Mouse (Mus musculus) megakaryocyte, embryonic 14.5 days (primary cell): ENCODE data around the gene Pigf.

Experiments
- FLI1 ChIP-seq: IDR thresholded peaks from 2 replicates; pipeline ENCODE4 v1.6.1; 2012; ENCODE audit warnings: low read length, inconsistent platforms, mixed read lengths
- GATA1 ChIP-seq: IDR thresholded peaks from 3 replicates; pipeline ENCODE4 v1.6.1; 2012; ENCODE audit warnings: mixed read lengths, low read length, inconsistent platforms, borderline replicate concordance

DNA sequence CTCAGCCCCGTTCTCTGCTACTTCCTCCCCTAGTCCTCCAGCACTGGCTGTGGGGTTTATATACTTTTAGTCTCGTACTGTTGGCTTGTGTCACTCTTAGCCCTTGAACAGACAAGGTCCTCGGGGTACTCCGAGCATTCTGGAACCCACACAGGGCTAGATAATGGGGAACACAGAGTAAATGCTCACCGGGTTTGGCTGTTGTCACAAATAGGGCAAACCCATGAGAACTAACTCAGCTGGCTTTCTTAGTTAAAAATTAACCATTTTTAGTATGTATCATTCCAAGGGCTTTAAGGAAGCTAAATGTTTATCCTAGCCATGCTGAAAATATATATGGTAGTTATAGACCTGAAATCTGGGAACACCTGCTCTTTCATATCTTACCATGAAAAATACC lies 5.5 kb downstream of the Pigf start:
- TF ChIP-seq GATA1 (no peak), FLI1 (no peak)
